Mouse (Mus musculus): ENCODE data around the gene 6430548M08Rik.

6430548M08Rik gene

GRCm38 (mm10) chr8:120184366-120184765 is 70.4 kb downstream of the 6430548M08Rik start:
- peak; percentile 81 for DNase-seq (ENCODE audit: low spot score)

- DNase-seq (ENCODE audit: low spot score), result peak; percentile 78
Measured at GRCm38 (mm10) chr8:120184850-120185792, 71.2 kb downstream of the 6430548M08Rik start.

GRCm38 (mm10) chr8:120186454-120186853 is 72.5 kb downstream of the 6430548M08Rik start:
- no peak for DNase-seq (ENCODE audit: low spot score)

GRCm38 (mm10) chr8:120188510-120188909 is 74.6 kb downstream of the 6430548M08Rik start:
- DNase-seq (ENCODE audit: low spot score), result peak; percentile 63

GRCm38 (mm10) chr8:120189440-120189839 is 75.5 kb downstream of the 6430548M08Rik start:
- DNase-seq (ENCODE audit: low spot score), result peak; percentile 50

GRCm38 (mm10) chr8:120190107-120190809 is 76.3 kb downstream of the 6430548M08Rik start:
- peak; percentile 61 for DNase-seq (ENCODE audit: low spot score)

GRCm38 (mm10) chr8:120190810-120191413 is 77.0 kb downstream of the 6430548M08Rik start:
- DNase-seq (ENCODE audit: low spot score), result peak; percentile 98

GRCm38 (mm10) chr8:120191633-120192032 is 77.7 kb downstream of the 6430548M08Rik start:
- DNase-seq (ENCODE audit: low spot score), result peak; percentile 55

GRCm38 (mm10) chr8:120192118-120192517 is 78.2 kb downstream of the 6430548M08Rik start:
- DNase-seq (ENCODE audit: low spot score), result no peak

GRCm38 (mm10) chr8:120201351-120201750 is 87.4 kb downstream of the 6430548M08Rik start:
- DNase-seq (ENCODE audit: low spot score), result no peak

GRCm38 (mm10) chr8:120202546-120202945 is 88.6 kb downstream of the 6430548M08Rik start:
- DNase-seq (ENCODE audit: low spot score), result no peak

GRCm38 (mm10) chr8:120204736-120205360 is 90.9 kb downstream of the 6430548M08Rik start:
- peak; percentile 75 for DNase-seq (ENCODE audit: low spot score)

- no peak for DNase-seq (ENCODE audit: low spot score)
Measured at GRCm38 (mm10) chr8:120205916-120206315, 92.0 kb downstream of the 6430548M08Rik start.

- DNase-seq (ENCODE audit: low spot score), result no peak
Measured at GRCm38 (mm10) chr8:120207364-120207763, 93.4 kb downstream of the 6430548M08Rik start.

- no peak for DNase-seq (ENCODE audit: low spot score)
Measured at GRCm38 (mm10) chr8:120208113-120208512, 94.2 kb downstream of the 6430548M08Rik start.

GRCm38 (mm10) chr8:120211345-120211744 is 97.4 kb downstream of the 6430548M08Rik start:
- no peak for DNase-seq (ENCODE audit: low spot score)

- no peak for DNase-seq (ENCODE audit: low spot score)
Measured at GRCm38 (mm10) chr8:120212596-120212995, 98.6 kb downstream of the 6430548M08Rik start.

GRCm38 (mm10) chr8:120213229-120213628 is 99.3 kb downstream of the 6430548M08Rik start:
- DNase-seq (ENCODE audit: low spot score), result no peak

- no peak for DNase-seq (ENCODE audit: low spot score)
Measured at GRCm38 (mm10) chr8:120213939-120214338, 100.0 kb downstream of the 6430548M08Rik start.
